Mouse (Mus musculus) cerebellum, adult 11 months (tissue): ENCODE measurements around the gene Atxn2.
"Not testable (repeated sequence)": the region's sequence is repeated elsewhere in the genome, so short reads cannot be mapped to it uniquely, and the experiment has no call there.

Experiments used
- DNase-seq: peaks from one replicate; pipeline ENCODE4 v3.0.0; 2022

The Atxn2 gene

DNA sequence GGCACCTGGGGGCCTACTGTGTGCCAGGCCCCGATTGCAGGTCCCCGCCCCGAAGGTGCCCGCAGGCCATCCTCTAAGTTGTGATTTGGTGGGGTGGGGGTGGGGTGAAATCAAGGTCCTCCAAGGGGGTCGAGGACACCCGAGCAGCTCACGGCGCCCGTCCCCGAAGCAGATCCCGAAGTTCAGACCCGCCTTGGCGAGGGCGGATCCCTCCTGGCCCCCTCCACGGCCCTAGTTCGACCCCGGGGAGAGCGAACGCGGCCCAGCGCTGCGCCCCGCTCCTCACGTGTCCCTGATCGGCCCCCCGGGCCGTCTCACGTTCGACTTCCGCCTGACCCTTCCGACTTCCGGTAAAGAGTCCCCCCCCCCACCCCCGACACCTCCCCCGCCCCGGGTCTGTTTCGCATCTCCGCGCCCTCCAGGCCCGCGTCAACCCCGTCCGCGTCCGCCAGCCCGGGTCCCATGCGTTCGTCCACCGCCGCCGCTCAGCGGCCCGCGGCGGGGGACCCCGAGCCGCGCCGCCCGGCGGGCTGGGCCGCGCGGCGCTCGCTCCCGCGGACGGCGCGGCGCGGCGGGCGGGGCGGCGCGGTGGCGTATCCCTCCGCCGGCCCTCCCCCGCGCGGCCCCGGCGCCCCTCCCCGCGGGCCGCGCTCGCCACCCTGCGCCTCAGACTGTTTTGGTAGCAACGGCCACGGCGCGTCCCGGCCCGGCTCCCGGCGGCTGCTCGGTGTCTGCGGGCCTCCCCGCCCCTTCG, at the start of gene Atxn2:
Gene Atxn2, plus strand, starts transcription at position 164 of the 754 bp plus-strand sequence.
- DNase-seq = peak; percentile 82

- no peak for DNase-seq
Measured at GRCm38 (mm10) chr5:121661494-121661893, 49.6 kb upstream of the Atxn2 start.

- no peak for DNase-seq
Measured at GRCm38 (mm10) chr5:121663456-121663855, 47.7 kb upstream of the Atxn2 start.

- DNase-seq = peak; percentile 32
Measured at GRCm38 (mm10) chr5:121664078-121664477, 47.1 kb upstream of the Atxn2 start.

- DNase-seq = no peak
Measured at GRCm38 (mm10) chr5:121664971-121665370, 46.2 kb upstream of the Atxn2 start.

DNA sequence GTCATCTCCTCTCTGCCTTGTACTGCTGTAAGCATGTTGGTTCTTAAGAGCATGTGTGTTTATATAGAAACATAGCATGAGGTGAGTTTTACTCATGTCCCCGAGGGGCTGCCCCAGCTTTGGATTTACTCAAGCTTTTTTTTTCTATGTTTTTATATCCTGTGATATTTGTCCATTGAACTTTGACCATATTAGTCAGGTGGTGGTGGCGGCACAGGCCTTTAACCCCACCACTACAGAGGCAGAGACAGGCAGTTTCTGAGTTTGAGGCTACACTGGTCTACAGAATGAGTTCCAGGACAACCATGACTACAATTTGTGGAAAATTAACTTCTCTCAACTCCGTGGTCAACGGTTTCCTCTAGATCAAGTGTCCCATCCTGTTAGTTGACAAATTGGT, 44.1 kb upstream of the Atxn2 start:
- DNase-seq = no peak

DNA sequence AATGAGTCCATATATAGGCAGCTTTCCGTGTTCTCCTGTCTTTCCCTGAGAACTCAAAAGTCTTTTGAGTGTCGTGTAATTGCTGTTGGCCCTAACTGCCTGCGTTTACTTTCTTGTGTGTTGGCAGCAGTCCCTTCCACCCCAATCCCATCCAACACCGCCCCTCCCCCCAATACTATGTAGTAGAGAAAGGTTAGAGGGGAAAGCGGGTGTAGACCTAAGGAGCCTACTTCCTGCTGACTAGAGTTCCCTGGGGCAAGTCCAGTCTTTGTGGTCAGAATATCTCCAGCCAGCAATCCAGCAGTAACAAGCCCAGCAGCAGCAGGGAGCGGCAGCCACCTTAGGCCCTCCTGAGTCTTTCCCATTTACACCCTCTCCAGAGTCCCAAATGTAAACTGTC, 42.7 kb upstream of the Atxn2 start:
- DNase-seq = no peak

GRCm38 (mm10) chr5:121670412-121670811, 40.7 kb upstream of the Atxn2 start:
- DNase-seq = no peak

DNA sequence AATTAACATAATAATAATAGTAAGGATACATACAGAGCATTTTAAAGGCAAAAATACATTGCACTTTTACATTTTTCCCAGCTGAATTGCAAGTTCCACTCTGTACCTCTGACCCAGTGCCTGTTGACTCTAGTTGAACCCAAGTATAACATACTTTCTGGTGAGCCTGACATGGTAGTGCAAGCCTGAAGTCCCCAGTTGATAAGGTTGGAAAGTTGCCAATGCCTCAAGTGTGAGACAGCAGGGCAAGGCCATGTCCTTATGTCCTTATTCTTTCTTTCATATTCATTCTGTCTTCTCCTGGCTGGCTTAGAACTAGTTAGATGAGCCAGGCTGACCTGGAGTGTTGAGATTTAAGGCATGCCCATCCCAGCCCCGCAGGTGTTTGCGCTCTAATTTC, 28.9 kb upstream of the Atxn2 start:
- no peak for DNase-seq

DNA sequence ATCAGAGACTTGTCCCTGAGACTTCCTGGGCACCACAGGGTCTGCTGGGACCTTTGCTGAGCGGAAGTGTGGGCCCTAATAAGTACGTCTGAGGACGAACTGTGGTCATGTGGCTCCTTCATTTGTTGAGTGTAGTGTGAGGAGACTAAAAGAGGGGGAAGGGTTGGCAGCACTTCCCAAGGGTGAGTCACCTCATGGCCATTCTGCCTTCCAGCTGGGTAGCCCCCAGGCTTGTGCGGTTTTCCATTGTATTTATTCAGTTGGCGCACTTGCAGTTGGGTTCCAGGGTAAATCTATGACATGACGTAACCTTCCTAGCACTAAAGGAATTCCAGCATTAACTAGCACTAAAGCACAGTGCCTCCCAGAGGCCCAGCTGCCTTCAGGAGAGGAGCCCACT, 25.6 kb upstream of the Atxn2 start:
- no peak for DNase-seq

GRCm38 (mm10) chr5:121686113-121686898, 24.8 kb upstream of the Atxn2 start:
- DNase-seq = no peak

DNA sequence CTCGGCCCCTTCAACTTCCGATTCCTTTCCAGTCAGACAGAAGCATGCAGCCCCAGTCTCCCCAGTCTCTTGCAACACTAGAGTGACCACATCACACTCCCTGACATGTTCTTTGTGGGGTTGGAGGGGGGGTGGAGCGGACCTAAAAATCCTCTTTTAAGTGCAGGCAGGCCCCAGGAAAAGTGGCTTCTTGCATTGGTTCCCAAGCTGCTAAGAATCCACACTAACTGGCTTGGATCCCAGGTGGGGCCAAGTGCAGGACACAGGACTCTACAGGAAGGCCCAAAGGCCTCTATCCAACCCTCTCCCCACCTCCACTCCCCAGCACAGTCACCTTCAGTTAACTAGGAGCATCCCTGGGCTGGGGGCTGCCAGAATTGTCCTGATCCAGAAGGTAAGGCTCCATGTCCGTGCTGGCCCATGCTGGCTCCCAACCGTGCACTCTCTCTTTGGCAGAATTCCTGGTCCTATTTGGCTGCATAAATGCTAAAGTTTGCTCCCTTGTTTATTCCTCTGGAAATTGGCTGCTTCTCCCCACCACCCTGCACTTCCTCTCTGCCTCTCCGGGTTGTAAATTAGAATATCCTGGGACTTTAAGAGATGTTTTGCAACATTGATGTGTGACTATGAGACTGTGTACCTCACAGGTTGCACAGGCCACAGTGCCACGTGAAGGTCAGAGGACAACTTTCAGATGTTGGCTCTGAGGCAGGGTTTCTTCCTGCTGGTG, 20.5 kb upstream of the Atxn2 start:
- peak; percentile 22 for DNase-seq

- DNase-seq = not testable (repeated sequence)
Measured at GRCm38 (mm10) chr5:121691436-121691835, 19.7 kb upstream of the Atxn2 start.

- no peak for DNase-seq
Measured at GRCm38 (mm10) chr5:121692897-121693296, 18.2 kb upstream of the Atxn2 start.

GRCm38 (mm10) chr5:121696761-121697160, 14.4 kb upstream of the Atxn2 start:
- no peak for DNase-seq

- no peak for DNase-seq
Measured at GRCm38 (mm10) chr5:121699891-121700290, 11.2 kb upstream of the Atxn2 start.

GRCm38 (mm10) chr5:121700496-121700895, 10.6 kb upstream of the Atxn2 start:
- no peak for DNase-seq

- DNase-seq = no peak
Measured at GRCm38 (mm10) chr5:121701111-121701769, 9.9 kb upstream of the Atxn2 start.

DNA sequence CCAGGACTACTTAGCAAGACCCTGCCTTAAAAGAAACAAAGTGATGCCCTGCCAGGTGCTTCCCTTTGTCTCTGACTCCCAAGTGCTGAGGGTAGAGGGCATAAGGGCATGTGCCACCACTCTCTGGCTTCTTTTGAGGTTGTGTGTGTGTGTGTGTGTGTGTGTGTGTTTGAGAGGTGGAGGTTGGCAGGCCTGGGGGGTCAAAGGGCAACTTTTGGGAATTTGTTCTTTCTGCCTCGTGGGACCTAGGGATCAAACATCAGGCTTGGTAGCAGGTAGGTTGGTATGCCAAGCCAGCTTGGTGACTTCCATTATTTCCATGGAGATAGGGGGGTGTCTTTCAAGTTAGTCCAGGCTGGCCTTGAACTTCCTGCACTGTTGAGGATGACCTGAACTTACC, 7.8 kb upstream of the Atxn2 start:
- no peak for DNase-seq

DNA sequence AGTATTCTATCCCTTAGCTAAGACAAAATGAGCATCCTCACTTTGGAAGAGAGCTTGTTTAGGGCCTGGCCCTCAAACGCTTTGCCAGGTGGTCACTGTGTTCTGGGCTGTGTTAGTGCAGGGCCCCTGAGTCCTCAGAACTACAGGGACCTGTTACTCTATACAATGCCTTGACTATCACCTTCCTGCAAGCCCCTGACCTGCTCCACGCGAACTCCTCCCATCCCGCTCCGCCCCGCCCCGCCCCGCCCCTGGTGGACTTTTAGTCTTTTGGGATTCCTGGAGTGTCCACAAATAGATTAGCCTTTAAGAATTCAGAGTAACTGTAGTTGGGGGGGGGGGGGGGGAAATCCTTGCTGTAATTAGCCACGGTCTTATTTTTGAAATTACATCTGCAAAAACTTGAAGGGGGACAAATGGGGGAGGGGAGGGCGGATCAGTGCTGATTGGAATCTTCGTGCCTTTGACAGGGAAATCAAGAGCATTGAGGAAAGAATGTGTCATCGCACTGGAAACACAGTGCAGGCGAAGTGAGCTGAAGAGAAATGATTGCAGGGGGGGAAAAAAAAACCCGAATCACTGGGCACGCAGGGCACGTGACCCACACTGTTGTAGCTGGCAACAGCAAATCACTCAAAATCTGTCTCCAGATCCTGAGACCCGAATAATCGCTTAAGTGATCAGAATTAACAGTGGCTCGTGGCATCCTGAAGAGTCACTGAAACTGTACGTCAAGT, 6.5 kb upstream of the Atxn2 start:
- DNase-seq = no peak

- no peak for DNase-seq
Measured at GRCm38 (mm10) chr5:121710402-121710801, 735 bp upstream of the Atxn2 start.

- DNase-seq = no peak
Measured at GRCm38 (mm10) chr5:121710851-121711173, 325 bp upstream of the Atxn2 start.

- no peak for DNase-seq
Measured at GRCm38 (mm10) chr5:121711928-121712231, 743 bp downstream of the Atxn2 start.
